Mouse (Mus musculus): Measurements from ENCODE around the gene Borcs5. TPM values are rescaled to one million over a fixed set of nuclear protein-coding genes. Genes with fewer than 3 reads are reported as not detected.
"Not testable (repeated sequence)": the region's sequence is repeated elsewhere in the genome, so short reads cannot be mapped to it uniquely, and the experiment has no call there.

Gene Borcs5
- polyA plus RNA-seq, 1 experiment from 2014 or later = 21.9 TPM

- H3K4me3 ChIP-seq = no peak overlapping the region
- H3K27ac ChIP-seq = peak overlapping the region; percentile 41; the same call in 1 of the 2 replicates
- H3K27me3 ChIP-seq = no peaks in the 10 kb centered on the region
- no peaks in the 10 kb centered on the region for H3K36me3 ChIP-seq
- no peak for ATAC-seq (ENCODE audit: insufficient number of reproducible peaks, insufficient read depth, low FRiP score, low TSS enrichment)
- H3K9me3 ChIP-seq = no peaks in the 10 kb centered on the region
- peaks cover 5% of the 10 kb centered on the region; the same call in 1 of the 2 replicates for H3K4me1 ChIP-seq
- no peak overlapping the region for H3K9ac ChIP-seq
- H3K4me2 ChIP-seq (replicated peaks) = no peak overlapping the region
- WGBS = 26% methylated on average over 4 of the region's 4 CpGs
Observed at GRCm38 (mm10) chr6:134656527-134656926, 17.2 kb downstream of the Borcs5 start.

GRCm38 (mm10) chr6:134659108-134659958 lies 20.0 kb downstream of the Borcs5 start:
- Histone ChIP-seq H3K9ac (no peak overlapping the region), H3K27me3 (no peaks in the 10 kb centered on the region), H3K4me1 (peaks cover 5% of the 10 kb centered on the region; the same call in 1 of the 2 replicates), H3K4me3 (no peak overlapping the region), H3K27ac (no peak overlapping the region), H3K4me2 (replicated peaks) (no peak overlapping the region), H3K9me3 (no peaks in the 10 kb centered on the region), H3K36me3 (no peaks in the 10 kb centered on the region)
- WGBS = 22% methylated on average over 9 of the region's 9 CpGs
- peak; percentile 88; the same call in 1 of the 2 replicates for ATAC-seq (ENCODE audit: insufficient number of reproducible peaks, insufficient read depth, low FRiP score, low TSS enrichment)

GRCm38 (mm10) chr6:134660714-134661406 lies 21.6 kb downstream of the Borcs5 start:
- no peaks in the 10 kb centered on the region for H3K36me3 ChIP-seq
- no peak for ATAC-seq (ENCODE audit: insufficient number of reproducible peaks, insufficient read depth, low FRiP score, low TSS enrichment)
- H3K27me3 ChIP-seq = no peaks in the 10 kb centered on the region
- H3K4me1 ChIP-seq = peaks cover 4% of the 10 kb centered on the region; the same call in 1 of the 2 replicates
- no peaks in the 10 kb centered on the region for H3K9me3 ChIP-seq
- H3K4me3 ChIP-seq = no peak overlapping the region
- H3K27ac ChIP-seq = no peak overlapping the region
- WGBS = 84% methylated on average over 8 of the region's 8 CpGs
- no peak overlapping the region for H3K4me2 ChIP-seq (replicated peaks)
- no peak overlapping the region for H3K9ac ChIP-seq

- WGBS = 81% methylated on average over 5 of the region's 5 CpGs
- H3K9me3 ChIP-seq = no peaks in the 10 kb centered on the region
- H3K9ac ChIP-seq = no peak overlapping the region
- H3K36me3 ChIP-seq = no peaks in the 10 kb centered on the region
- H3K4me3 ChIP-seq = no peak overlapping the region
- H3K4me2 ChIP-seq (replicated peaks) = no peak overlapping the region
- peaks cover 4% of the 10 kb centered on the region; the same call in 1 of the 2 replicates for H3K4me1 ChIP-seq
- ATAC-seq (ENCODE audit: insufficient number of reproducible peaks, insufficient read depth, low FRiP score, low TSS enrichment) = no peak
- H3K27ac ChIP-seq = no peak overlapping the region
- H3K27me3 ChIP-seq = no peaks in the 10 kb centered on the region
Observed at GRCm38 (mm10) chr6:134664573-134664972, 25.3 kb downstream of the Borcs5 start.

- H3K4me3 ChIP-seq = no peak overlapping the region
- H3K36me3 ChIP-seq = no peaks in the 10 kb centered on the region
- H3K27me3 ChIP-seq = no peaks in the 10 kb centered on the region
- H3K9me3 ChIP-seq = no peaks in the 10 kb centered on the region
- ATAC-seq (ENCODE audit: insufficient number of reproducible peaks, insufficient read depth, low FRiP score, low TSS enrichment) = no peak
- H3K4me1 ChIP-seq = peaks cover 4% of the 10 kb centered on the region; the same call in 1 of the 2 replicates
- H3K27ac ChIP-seq = no peak overlapping the region
- 82% methylated on average over 9 of the region's 9 CpGs for WGBS
- no peak overlapping the region for H3K9ac ChIP-seq
- no peak overlapping the region for H3K4me2 ChIP-seq (replicated peaks)
Observed at GRCm38 (mm10) chr6:134665817-134666216, 26.5 kb downstream of the Borcs5 start.

- H3K4me1 ChIP-seq = peaks cover 4% of the 10 kb centered on the region; the same call in 1 of the 2 replicates
- no peak overlapping the region for H3K4me3 ChIP-seq
- no peak overlapping the region for H3K4me2 ChIP-seq (replicated peaks)
- H3K36me3 ChIP-seq = no peaks in the 10 kb centered on the region
- WGBS = 84% methylated on average over 2 of the region's 2 CpGs
- H3K9ac ChIP-seq = no peak overlapping the region
- no peaks in the 10 kb centered on the region for H3K27me3 ChIP-seq
- no peak overlapping the region for H3K27ac ChIP-seq
- no peaks in the 10 kb centered on the region for H3K9me3 ChIP-seq
- ATAC-seq (ENCODE audit: insufficient number of reproducible peaks, insufficient read depth, low FRiP score, low TSS enrichment) = no peak
Observed at GRCm38 (mm10) chr6:134668519-134668918, 29.2 kb downstream of the Borcs5 start.

GRCm38 (mm10) chr6:134669179-134669865 lies 30.0 kb downstream of the Borcs5 start:
- WGBS = 69% methylated on average over 6 of the region's 6 CpGs
- ATAC-seq (ENCODE audit: insufficient number of reproducible peaks, insufficient read depth, low FRiP score, low TSS enrichment) = no peak

GRCm38 (mm10) chr6:134670881-134671411 lies 31.6 kb downstream of the Borcs5 start:
- Histone ChIP-seq H3K9ac (no peak overlapping the region), H3K27me3 (no peaks in the 10 kb centered on the region), H3K4me1 (peaks cover 4% of the 10 kb centered on the region; the same call in 1 of the 2 replicates), H3K9me3 (no peaks in the 10 kb centered on the region), H3K4me3 (no peak overlapping the region), H3K36me3 (no peaks in the 10 kb centered on the region), H3K4me2 (replicated peaks) (no peak overlapping the region), H3K27ac (no peak overlapping the region)
- ATAC-seq (ENCODE audit: insufficient number of reproducible peaks, insufficient read depth, low FRiP score, low TSS enrichment) = no peak
- 70% methylated on average over 4 of the region's 4 CpGs for WGBS

More at GRCm38 (mm10) chr6:134669179-134669865, 30.0 kb downstream of the Borcs5 start:
- H3K27ac ChIP-seq = no peak overlapping the region
- no peaks in the 10 kb centered on the region for H3K36me3 ChIP-seq
- H3K9ac ChIP-seq = no peak overlapping the region
- no peak overlapping the region for H3K4me2 ChIP-seq (replicated peaks)
- H3K27me3 ChIP-seq = no peaks in the 10 kb centered on the region
- H3K4me3 ChIP-seq = no peak overlapping the region
- peaks cover 4% of the 10 kb centered on the region; the same call in 1 of the 2 replicates for H3K4me1 ChIP-seq
- H3K9me3 ChIP-seq = no peaks in the 10 kb centered on the region

GRCm38 (mm10) chr6:134673712-134674111 lies 34.4 kb downstream of the Borcs5 start:
- not testable (repeated sequence) for H3K27me3 ChIP-seq; H3K4me2 ChIP-seq (replicated peaks); H3K9ac ChIP-seq; H3K27ac ChIP-seq; H3K4me1 ChIP-seq; H3K9me3 ChIP-seq; H3K4me3 ChIP-seq; ATAC-seq (ENCODE audit: insufficient number of reproducible peaks, insufficient read depth, low FRiP score, low TSS enrichment); H3K36me3 ChIP-seq
- 88% methylated on average over 8 of the region's 8 CpGs for WGBS

GRCm38 (mm10) chr6:134677504-134677903 lies 38.2 kb downstream of the Borcs5 start:
- no peak overlapping the region for H3K4me2 ChIP-seq (replicated peaks)
- H3K27ac ChIP-seq = no peak overlapping the region
- no peaks in the 10 kb centered on the region for H3K36me3 ChIP-seq
- H3K9ac ChIP-seq = no peak overlapping the region
- H3K4me3 ChIP-seq = no peak overlapping the region
- H3K27me3 ChIP-seq = no peaks in the 10 kb centered on the region
- no peak for ATAC-seq (ENCODE audit: insufficient number of reproducible peaks, insufficient read depth, low FRiP score, low TSS enrichment)
- H3K4me1 ChIP-seq = no peaks in the 10 kb centered on the region
- no peaks in the 10 kb centered on the region for H3K9me3 ChIP-seq
- 80% methylated on average over 4 of the region's 4 CpGs for WGBS

- no peaks in the 10 kb centered on the region for H3K4me1 ChIP-seq
- WGBS = 81% methylated on average over 3 of the region's 3 CpGs
- H3K9me3 ChIP-seq = no peaks in the 10 kb centered on the region
- no peak overlapping the region for H3K27ac ChIP-seq
- H3K36me3 ChIP-seq = no peaks in the 10 kb centered on the region
- H3K4me3 ChIP-seq = no peak overlapping the region
- no peak for ATAC-seq (ENCODE audit: insufficient number of reproducible peaks, insufficient read depth, low FRiP score, low TSS enrichment)
- H3K4me2 ChIP-seq (replicated peaks) = no peak overlapping the region
- no peak overlapping the region for H3K9ac ChIP-seq
- H3K27me3 ChIP-seq = no peaks in the 10 kb centered on the region
Observed at GRCm38 (mm10) chr6:134678037-134678436, 38.7 kb downstream of the Borcs5 start.

Data from embryonic facial prominence, embryonic 12.5 days (tissue).